Mouse (Mus musculus) cortical plate, adult 2 months (tissue): ENCODE data around the gene Vps39.

ENCODE experiments used
- CTCF ChIP-seq: fragments of 200-500 bp; IDR thresholded peaks from 2 replicates; pipeline ENCODE4 v1.5.1; 2011; ENCODE audit warnings: mild to moderate bottlenecking, control low read depth, low read length; ENCODE audit not compliant: insufficient read depth; ENCODE audit errors: extremely low read depth
- POLR2A ChIP-seq: fragments of 200-500 bp; IDR thresholded peaks from 2 replicates; pipeline ENCODE4 v1.6.1; 2011; ENCODE audit warnings: mild to moderate bottlenecking, low read length, control low read depth; ENCODE audit not compliant: insufficient read depth; ENCODE audit errors: extremely low read depth

DNA sequence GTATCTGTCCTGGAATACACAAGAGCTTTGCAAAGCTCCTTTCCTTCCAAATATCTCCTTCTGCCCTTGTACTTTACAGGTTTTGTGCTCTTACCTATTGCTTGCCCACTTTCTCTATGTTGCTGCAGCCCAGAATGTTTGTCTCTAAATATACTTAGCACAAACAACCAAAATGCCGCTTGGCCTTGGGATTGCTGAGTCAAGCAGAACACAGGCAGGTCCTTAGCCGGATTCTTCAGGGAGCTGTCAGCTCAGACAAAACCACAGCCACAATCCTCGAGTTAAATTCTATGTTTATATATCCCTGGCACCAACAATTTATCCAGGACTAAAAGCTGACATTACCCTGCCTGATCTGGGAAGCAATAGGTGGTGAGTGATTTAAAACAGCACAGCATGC, 36.4 kb upstream of the Vps39 start:
- TF ChIP-seq POLR2A (no peak), CTCF (no peak)
